Mouse (Mus musculus) ES-Bruce4 (cell line): ENCODE results near the gene Dct.

Experiments
- CTCF ChIP-seq: IDR thresholded peaks from one replicate; pipeline ENCODE4 v1.8.1; 2011; ENCODE audit warnings: low read depth, low read length
- EP300 ChIP-seq: IDR thresholded peaks from 2 replicates; pipeline ENCODE4 v1.6.1; 2011; ENCODE audit warnings: low read depth, low read length; ENCODE audit not compliant: insufficient read depth
- POLR2A ChIP-seq: IDR thresholded peaks from one replicate; pipeline ENCODE4 v1.8.1; 2011; ENCODE audit warnings: low read length; ENCODE audit not compliant: insufficient read depth

DNA sequence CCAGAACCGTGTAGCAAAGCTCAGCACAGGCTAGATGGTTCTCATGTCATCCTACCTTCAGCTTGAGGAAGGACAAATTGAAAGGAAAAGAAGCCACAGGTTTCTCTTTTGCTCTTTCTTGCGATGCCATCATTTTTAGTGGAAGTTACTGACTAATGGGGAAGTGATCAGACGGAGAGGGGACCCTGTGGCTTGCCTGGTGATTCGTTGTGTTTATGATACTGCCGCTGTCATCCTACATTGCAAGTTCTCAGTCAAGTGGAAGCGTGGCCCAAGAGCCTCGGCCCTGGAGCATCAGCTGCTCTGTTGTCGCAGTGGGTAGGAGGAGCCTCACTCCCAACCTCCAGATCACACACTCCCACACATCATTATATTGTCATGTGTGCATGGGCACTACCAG is 61.8 kb downstream of the Dct start:
- TF ChIP-seq CTCF (no peak), EP300 (no peak), POLR2A (no peak)
